Mouse (Mus musculus) intestine, postnatal 0 days (tissue): ENCODE data around the gene Trim10. TPM values are rescaled to one million over a fixed set of nuclear protein-coding genes. Genes with fewer than 3 reads are reported as not detected.

ENCODE experiments used
- ATAC-seq: fragments of 200-750 bp; cut with Nextera tagmentation; 2 replicates; pipeline ENCODE4 v1.8.0; 2017; ENCODE audit warnings: mild to moderate bottlenecking, moderate TSS enrichment, moderate library complexity
- H3K27ac ChIP-seq: fragments of 300-500 bp; sonication (generic); 2 replicates; pipeline ENCODE4 v1.5.1; 2014; ENCODE audit warnings: mild to moderate bottlenecking, low read depth, low read length, moderate library complexity
- H3K27me3 ChIP-seq: fragments of 300-500 bp; sonication (generic); replicated peaks from 2 replicates; pipeline ENCODE4 v1.6.1; 2014; ENCODE audit warnings: low read length, mixed read lengths; ENCODE audit not compliant: control insufficient read depth, insufficient read depth
- H3K36me3 ChIP-seq: fragments of 300-500 bp; sonication (generic); 2 replicates; pipeline ENCODE4 v1.6.1; 2014; ENCODE audit warnings: mild to moderate bottlenecking, moderate library complexity; ENCODE audit not compliant: control insufficient read depth, insufficient read depth
- H3K4me1 ChIP-seq: fragments of 300-500 bp; sonication (generic); replicated peaks from 2 replicates; pipeline ENCODE4 v1.6.1; 2014; ENCODE audit warnings: antibody characterized with exemption, low read length, mixed read lengths; ENCODE audit not compliant: control insufficient read depth, insufficient read depth
- H3K4me2 ChIP-seq: fragments of 300-500 bp; sonication (generic); replicated peaks from 2 replicates; pipeline ENCODE4 v1.6.1; 2014; ENCODE audit warnings: low read depth, mild to moderate bottlenecking, moderate library complexity
- H3K4me3 ChIP-seq: fragments of 300-500 bp; sonication (generic); 2 replicates; pipeline ENCODE4 v1.5.1; 2014; ENCODE audit warnings: low read depth, low read length
- H3K9ac ChIP-seq: fragments of 300-500 bp; sonication (generic); 2 replicates; pipeline ENCODE4 v1.6.1; 2014; ENCODE audit warnings: mild to moderate bottlenecking, low read depth, low read length
- H3K9me3 ChIP-seq: fragments of 300-500 bp; sonication (generic); 2 replicates; pipeline ENCODE4 v1.6.1; 2016; ENCODE audit warnings: mixed run types; ENCODE audit not compliant: control insufficient read depth
- CTCF ChIP-seq: sonication (generic); IDR thresholded peaks from 2 replicates; pipeline ENCODE4 v1.5.1; 2016; ENCODE audit warnings: low read depth, mild to moderate bottlenecking, control low read depth, antibody characterized with exemption, moderate library complexity
- WGBS: fragments of 180-500 bp; shearing (Covaris S2); extraction: QIAGEN DNeasy Blood & Tissue Kit; methylation state at CpG from one replicate; pipeline ENCODE4 v1.1.7; 2014; 5-methylcytosine and 5-hydroxymethylcytosine counted together
- polyA plus RNA-seq: library from polyadenylated mRNA; unstranded; fragments of >200 nt; fragmentation: Nextera tagmentation; extraction: Ambion mirVana; gene quantifications from 2 replicates; pipeline ENCODE4 v1.2.1, GENCODE M21; 2015

Gene Trim10
- polyA plus RNA-seq, 1 experiment from 2014 or later, result 0.07 TPM

DNA sequence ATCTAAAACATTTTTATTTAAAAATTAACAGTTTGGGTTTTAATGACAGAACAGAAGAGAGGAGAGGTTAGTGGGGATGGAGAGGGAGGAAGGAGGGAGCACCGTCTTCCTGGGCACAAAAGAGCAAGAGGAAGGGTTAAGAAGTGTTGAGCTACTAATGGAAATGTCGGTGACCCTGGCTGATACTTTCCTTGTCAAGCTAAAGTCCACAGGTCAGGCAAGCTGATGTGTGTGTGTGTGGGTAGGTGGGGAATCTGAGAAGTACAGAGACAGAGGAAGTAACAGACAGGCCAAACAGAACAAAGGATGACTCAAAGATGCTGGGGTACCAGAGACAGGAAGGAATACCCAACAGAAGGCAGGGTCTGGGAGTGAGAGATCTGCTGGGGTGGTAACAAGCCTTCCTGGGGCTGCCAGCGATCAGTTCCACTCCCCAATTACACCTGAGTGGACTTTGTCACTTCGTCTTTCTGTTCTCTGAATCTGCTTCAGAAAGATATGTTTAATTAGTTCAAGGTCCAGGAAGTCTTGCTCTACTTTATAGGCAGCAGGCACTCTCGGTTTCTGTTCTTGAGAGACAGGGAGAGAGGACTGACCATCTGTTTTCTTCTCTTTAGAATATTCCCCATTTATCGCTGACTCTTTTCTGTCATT, 28.3 kb downstream of the Trim10 start, which contains the start of gene Trim31:
Trim31 (plus strand) TSS at position 567 of the 654 bp plus-strand sequence.
- Histone ChIP-seq H3K9me3 (no peaks in the 10 kb centered on the region), H3K9ac (peak within 1 kb of the TSS; percentile 48), H3K36me3 (no peaks in the 10 kb centered on the region), H3K27me3 (no peaks in the 10 kb centered on the region), H3K27ac (peak within 1 kb of the TSS; percentile 96), H3K4me1 (no peaks in the 10 kb centered on the region), H3K4me3 (peak within 1 kb of the TSS; percentile 38), H3K4me2 (peak within 1 kb of the TSS; percentile 73)
- whole genome bisulfite sequencing, result 30% methylated on average over 6 of the region's 6 CpGs
- no peak for TF ChIP-seq CTCF
- peak; percentile 70 for ATAC-seq

GRCm38 (mm10) chr17:36899376-36899775, 30.0 kb downstream of the Trim10 start:
- no peaks in the 10 kb centered on the region for H3K36me3 ChIP-seq
- 65% methylated on average over 4 of the region's 4 CpGs for WGBS
- no peaks in the 10 kb centered on the region for H3K9me3 ChIP-seq
- H3K4me2 ChIP-seq, result peak overlapping the region; percentile 73
- H3K27ac ChIP-seq, result peak overlapping the region; percentile 96
- peak; percentile 44 for TF ChIP-seq CTCF
- peak overlapping the region; percentile 48 for H3K9ac ChIP-seq
- peak overlapping the region; percentile 38 for H3K4me3 ChIP-seq
- no peak for ATAC-seq
- no peaks in the 10 kb centered on the region for H3K4me1 ChIP-seq
- H3K27me3 ChIP-seq, result no peaks in the 10 kb centered on the region

GRCm38 (mm10) chr17:36900001-36900400, 30.6 kb downstream of the Trim10 start:
- H3K9ac ChIP-seq, result peak overlapping the region; percentile 48; the same call in 1 of the 2 replicates
- peak overlapping the region; percentile 73 for H3K4me2 ChIP-seq
- no peaks in the 10 kb centered on the region for H3K27me3 ChIP-seq
- H3K36me3 ChIP-seq, result 0 out of 2 replicates have a peak, but pooled peaks cover under 1% of the 10 kb centered on the region
- no peak for TF ChIP-seq CTCF
- H3K9me3 ChIP-seq, result no peaks in the 10 kb centered on the region
- H3K4me1 ChIP-seq, result no peaks in the 10 kb centered on the region
- no peak overlapping the region for H3K27ac ChIP-seq
- 41% methylated on average over 5 of the region's 5 CpGs for WGBS
- ATAC-seq, result no peak
- peak overlapping the region; percentile 38 for H3K4me3 ChIP-seq

GRCm38 (mm10) chr17:36900691-36901090, 31.3 kb downstream of the Trim10 start:
- Histone ChIP-seq H3K4me2 (peak overlapping the region; percentile 73), H3K9me3 (no peaks in the 10 kb centered on the region), H3K36me3 (peaks cover 7% of the 10 kb centered on the region), H3K4me3 (peak overlapping the region; percentile 38; the same call in 1 of the 2 replicates), H3K27ac (no peak overlapping the region), H3K27me3 (no peaks in the 10 kb centered on the region), H3K4me1 (no peaks in the 10 kb centered on the region), H3K9ac (no peak overlapping the region)
- peak; percentile 52 for TF ChIP-seq CTCF
- ATAC-seq, result no peak
- 7% methylated on average over 1 of the region's 1 CpGs for WGBS

- WGBS, result 42% methylated on average over 3 of the region's 3 CpGs
- no peak for TF ChIP-seq CTCF
- no peak overlapping the region for H3K27ac ChIP-seq
- ATAC-seq, result no peak
- H3K36me3 ChIP-seq, result peaks cover 17% of the 10 kb centered on the region
- H3K27me3 ChIP-seq, result no peaks in the 10 kb centered on the region
- no peaks in the 10 kb centered on the region for H3K4me1 ChIP-seq
- H3K9ac ChIP-seq, result no peak overlapping the region
- no peak overlapping the region for H3K4me3 ChIP-seq
- H3K4me2 ChIP-seq, result no peak overlapping the region
- H3K9me3 ChIP-seq, result no peaks in the 10 kb centered on the region
These were observed 34.3 kb downstream of the Trim10 start for GRCm38 (mm10) chr17:36903651-36904050.

GRCm38 (mm10) chr17:36908235-36908634, 38.9 kb downstream of the Trim10 start:
- Histone ChIP-seq H3K27ac (no peak overlapping the region), H3K36me3 (peaks cover 17% of the 10 kb centered on the region), H3K4me1 (no peaks in the 10 kb centered on the region), H3K27me3 (no peaks in the 10 kb centered on the region), H3K9ac (no peak overlapping the region), H3K4me2 (no peak overlapping the region), H3K4me3 (no peak overlapping the region), H3K9me3 (no peaks in the 10 kb centered on the region)
- no peak for ATAC-seq
- TF ChIP-seq CTCF, result no peak
- WGBS, result 59% methylated on average over 1 of the region's 1 CpGs
